Mouse (Mus musculus) right cerebral cortex, adult 2 months (tissue): ENCODE results near the gene Zfp871.
A peak's percentile ranks its signal among the peaks of the same experiment; 100 is the strongest.

Source experiments
- DNase-seq, 2 experiments: peaks; one replicate each; pipeline ENCODE4 v3.0.0; 2021 to 2022; ENCODE audit warnings: low spot score in 2 of 2

Zfp871 gene

DNA sequence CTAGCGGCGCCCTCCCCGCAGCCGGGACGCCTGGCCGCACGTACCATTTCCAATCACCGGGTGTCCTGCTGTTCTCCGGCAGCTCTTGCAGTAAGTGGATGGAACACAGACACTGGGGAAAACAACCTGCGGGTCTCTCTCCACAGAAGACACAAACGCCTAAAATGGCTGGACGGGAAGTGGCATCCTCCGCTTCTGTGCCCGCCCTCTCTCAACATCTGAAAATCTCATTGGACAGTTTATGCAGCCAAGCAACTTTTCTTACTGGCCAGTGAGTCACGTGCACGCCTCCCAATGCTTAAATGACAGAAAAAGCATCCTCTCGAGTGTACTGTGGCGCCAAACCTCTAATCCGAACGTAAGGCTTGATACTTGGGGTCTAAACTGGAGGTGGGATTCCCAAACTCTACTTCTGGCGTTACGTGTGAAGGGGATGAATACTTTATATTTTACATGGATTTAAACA, at the start of gene Zfp871:
TSS of gene Zfp871 (minus strand) at position 194 of the 466 bp plus-strand sequence.
- DNase-seq = peak; percentile 91 to 93

DNA sequence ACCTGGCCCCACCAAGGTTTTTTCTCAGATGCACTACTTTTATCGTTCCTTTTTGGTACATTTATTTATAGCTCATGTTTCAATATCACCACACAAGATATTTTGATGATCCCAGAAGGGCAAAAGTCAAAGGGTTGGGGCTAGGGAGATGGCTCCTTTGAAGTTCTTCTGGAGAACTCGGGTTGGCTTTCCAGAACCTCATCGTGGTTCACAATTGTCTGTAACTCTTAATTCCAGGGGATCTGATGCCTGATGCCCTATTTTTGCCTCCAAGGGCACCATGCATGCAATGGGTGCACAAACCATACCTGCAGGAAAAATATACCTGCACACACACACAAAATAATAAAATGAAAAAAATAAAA, 42.3 kb upstream of the Zfp871 start:
- no peak for DNase-seq

DNA sequence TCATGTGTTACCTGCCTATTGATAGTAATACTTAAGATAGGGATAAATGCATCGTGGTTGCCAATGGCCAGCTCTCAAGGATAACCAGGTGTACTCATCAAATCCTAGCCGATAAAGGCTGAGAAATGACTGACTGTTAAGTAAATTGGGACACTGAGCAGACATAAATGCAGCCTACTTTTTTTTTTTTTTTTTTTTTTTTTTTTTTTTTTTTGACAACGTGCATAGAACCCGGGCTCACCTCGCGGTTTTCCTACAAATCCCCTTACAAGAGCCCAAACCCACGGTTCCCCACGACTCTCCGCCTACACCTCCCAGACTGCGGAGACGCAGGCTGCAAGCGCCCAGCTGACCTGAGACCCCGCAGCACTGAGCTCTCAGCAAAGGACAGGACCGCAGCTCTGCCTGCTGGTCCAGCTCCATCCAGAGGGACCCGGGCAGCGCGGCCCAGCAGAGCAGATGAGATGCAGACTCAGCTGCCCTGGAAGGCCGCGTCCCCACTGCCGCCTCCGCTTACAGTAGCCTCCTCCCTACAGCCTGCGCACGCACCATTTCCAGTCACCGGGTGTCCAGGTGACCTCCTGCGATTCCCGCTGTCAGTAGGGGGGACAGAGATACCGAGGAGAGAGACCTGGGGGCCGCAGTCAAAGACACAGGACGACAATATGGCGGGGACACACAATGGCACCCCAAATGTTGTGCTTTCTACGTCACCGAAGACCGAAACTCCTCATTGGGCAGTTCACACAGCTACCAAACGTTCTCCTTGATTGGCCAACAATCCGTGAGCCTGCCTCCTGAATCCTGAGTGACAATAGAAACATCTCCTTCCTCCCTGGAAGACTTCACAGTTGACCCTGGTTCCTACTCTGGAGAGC, 41.7 kb upstream of the Zfp871 start, which contains the start of gene Zfp799:
TSS of gene Zfp799 (minus strand) at position 722 of the 878 bp plus-strand sequence.
- peak; percentile 80 to 88 for DNase-seq

DNA sequence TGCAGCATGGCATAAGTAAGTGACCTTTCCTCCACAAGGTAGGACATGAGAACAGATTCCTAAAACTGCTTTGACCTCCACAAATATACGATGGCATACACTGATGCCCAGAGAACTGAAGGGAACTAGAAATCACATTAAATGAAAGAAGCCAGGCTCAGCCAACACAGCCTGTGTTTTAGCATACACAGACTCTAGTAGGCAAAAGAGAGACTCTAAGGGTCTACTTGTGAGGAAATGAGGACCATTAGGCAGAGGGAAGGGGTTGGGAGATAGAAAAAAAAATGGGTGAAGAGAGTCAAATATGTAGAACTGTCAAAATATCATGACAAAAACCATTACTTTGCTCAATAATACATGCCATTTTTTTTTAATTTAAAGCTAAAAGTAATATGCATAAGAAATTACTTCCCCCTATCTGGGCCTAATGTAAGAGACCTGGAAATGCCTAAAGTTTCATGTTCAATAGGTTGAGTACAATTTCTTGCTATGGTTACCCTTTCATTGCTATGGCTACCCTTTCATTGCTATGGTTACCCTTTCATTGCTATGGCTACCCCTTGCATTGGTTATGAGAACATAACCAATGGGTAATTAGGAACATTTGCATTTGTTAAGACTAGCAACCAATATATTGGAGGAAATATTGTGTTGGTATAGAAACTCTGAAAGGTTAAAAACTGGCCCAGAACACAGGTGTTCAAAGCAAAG, 28.1 kb upstream of the Zfp871 start:
- no peak for DNase-seq

DNA sequence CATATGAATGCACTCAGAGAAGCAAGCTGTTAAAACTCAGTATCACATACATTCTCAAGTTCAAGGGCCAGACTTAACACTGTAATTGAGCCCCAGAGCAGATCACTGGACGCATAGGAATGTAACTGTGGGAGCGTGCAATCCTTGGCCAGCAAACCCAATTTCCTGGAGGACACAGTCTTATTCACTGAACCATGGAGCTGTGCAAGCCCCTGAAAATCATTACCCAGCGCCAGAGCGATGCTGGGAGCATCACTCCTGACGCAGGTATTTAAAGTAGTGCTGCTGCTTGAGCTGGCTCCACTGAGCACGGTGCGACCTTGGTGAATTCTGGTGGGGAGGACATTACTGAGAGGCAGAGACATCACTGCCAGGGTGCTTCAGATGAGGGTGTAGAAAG, 26.0 kb upstream of the Zfp871 start:
- no peak for DNase-seq

DNA sequence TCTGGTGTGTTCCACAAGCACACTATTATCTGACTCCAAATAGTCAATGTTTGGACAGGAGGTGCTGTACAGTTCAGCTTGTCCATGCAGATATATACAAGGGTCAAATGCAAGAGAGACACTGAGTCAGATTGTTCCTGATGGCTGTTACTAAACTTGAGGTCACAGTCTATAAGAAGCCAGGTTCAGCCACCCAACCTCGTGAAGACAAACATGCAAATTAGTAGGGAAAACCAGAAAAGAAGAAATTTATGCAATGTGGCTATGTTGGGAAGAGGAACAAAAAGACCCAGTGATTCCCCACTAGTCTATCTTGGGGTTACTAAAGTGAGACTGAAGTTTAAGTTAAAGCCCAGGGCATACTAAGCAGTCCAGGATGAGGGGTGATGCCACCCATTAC, 22.6 kb upstream of the Zfp871 start:
- no peak for DNase-seq

DNA sequence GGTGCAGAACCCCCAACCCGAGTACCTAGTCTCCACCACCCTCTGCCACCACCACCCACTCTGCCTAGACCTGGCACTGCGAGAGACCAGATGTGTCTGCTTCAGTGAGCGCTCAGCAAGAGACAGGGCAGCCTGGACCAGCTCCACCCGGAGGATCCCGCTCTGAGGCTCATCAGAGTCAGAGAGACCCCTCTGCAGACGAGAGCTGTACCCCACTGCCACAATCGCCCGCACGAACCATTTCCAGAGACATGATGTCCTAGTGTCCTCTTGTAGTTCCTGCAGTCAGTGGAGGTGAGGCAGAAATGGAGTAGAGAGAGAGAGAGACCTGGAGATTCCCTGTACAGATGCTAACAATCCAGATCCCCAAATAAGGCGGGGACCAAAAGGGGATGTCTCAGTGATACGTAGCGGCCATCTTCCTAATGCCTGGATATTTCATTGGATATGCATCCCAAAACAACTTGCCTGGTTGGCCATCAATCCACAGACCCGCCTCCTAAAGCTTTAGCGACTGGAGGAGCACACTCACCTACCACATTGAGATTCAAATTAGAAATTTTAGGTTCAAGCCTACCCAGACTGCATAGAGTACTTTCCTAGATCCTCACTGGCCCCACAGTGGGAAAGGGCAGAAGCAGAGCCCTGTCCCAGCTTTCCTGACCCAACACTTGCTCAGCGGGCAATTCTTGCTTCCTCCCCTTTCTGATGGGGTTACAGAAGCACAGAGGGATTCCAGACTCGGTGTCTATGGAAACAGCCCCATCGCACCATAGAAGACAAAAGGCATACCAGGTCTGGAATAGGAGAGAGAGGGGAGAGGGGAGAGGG, 21.7 kb upstream of the Zfp871 start, which contains the start of gene Zfp811:
TSS of gene Zfp811 (minus strand) at position 388 of the 831 bp plus-strand sequence.
- DNase-seq = peak; percentile 65

DNA sequence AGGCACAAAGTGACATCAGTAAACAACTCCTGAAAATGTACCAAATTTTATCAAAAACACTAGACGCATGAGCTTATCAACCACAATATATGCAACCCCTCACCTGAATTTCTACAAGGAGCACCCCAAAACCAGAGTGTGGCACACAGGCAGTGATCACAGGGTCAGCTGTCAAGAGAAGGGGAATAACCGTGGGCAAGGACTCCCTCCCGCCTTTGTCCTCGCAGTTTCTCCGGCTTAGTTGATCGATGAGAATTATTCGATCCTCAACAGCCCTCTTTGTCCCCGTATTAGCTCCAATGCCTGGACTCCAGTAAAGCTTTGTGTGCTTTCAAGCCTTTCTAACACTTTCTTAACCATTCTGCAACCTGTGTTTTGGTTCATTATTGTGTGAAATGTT, 20.8 kb upstream of the Zfp871 start:
- DNase-seq = no peak

DNA sequence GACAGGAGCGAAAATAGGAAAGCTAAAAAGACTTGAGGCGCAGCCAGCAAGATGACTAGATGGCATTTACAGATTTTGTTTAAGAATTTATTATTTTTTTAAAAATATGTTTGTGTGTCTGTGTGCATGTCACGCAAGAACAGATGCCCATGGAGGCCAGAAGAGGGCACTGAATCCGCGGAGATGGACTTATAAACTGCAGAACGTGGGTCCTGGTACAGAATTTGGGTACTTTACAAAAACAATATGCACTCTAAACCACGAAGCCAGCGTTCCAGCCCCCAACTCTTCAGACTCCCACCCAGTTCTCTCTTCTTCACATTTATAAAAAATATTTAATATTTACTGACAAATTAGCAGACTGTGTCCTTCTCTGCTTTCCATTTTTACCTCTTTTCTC, 1.2 kb upstream of the Zfp871 start:
- no peak for DNase-seq

DNA sequence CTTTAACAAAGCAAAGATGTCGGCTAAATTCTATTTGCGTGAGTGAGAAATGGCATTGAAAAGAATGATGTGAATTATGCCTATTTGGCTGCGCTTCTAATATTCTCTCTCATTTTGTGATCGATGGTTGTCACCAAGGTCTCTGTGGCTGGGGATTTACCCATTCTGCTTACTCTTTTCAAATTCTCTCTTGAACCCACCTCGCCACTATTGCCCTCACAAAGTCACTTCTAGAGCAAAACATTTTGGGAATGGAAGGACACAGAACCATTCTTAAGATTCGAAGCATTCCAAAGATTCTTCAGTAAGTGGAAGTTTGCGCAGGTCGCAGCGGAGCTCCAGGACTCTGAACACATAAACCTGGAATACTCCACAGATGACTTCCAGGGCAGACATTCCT, 489 bp upstream of the Zfp871 start:
- no peak for DNase-seq

DNA sequence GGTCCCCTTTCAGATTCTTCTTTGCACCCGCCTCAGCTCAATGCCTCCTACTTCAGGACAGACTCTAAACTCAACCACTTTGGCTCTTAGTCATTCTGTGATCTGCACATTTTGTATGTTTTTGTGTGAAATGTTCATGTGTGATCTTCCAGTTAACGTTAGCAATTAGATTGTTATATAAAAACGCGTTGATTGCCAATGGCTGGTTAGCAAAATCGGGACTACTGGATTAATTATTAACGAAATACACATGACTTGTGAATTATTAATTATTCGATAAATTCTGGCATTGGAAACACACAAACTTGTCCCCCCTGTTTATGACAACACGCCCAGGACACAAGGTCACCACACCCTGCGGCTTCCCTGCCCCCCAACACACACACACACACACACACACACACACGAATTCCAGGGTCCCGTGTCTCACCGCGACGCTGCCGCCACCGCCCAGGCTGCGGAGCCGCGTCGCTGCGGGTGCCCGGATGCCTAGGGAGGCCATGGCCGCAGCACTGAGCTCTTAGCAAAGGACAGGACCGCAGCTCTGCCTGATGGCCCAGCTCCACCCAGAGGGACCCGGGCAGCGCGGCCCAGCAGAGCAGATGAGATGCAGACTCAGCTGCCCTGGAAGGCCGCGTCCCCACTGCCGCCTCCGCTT, 522 bp downstream of the Zfp871 start:
- DNase-seq = peak in 1 of 2 experiments; percentile 38

DNA sequence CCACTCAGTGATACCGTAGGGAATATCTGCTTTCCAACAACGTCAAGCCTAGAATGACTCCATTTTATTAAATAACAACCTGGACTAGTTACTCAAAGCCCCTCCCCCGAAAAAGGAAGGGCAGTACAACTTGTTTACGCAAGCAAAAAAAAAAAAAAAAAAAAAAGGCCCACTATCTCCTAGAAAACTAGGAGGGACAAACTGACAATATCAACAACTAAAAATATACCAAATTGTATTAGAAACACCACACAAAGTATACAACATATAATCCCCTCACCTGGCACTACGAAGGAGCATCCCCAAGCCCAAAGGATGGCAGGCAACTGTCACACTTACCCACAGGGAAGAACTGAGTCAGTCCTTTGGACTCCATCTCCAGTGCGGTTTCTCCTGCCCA, 1.1 kb downstream of the Zfp871 start:
- no peak for DNase-seq

DNA sequence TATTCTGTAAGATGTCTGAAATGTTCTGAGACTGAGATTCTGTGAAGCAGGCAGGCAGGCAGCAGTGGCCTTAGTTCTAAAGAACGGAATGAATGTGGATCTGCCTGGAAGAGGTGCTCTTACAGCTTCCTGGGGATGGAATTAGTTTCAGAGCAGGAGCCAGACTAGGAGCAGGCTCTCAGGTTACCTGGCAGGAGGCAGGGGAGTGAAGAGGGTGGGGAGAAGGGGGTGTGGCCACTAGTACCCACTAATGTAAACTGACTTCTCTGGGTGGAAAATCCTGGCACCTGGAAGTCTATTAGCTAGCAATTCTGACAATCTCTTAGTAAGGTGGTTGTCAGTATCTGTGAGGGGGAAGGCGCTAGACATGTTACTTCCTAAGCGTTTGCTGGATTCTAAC, 2.4 kb downstream of the Zfp871 start:
- DNase-seq = no peak

DNA sequence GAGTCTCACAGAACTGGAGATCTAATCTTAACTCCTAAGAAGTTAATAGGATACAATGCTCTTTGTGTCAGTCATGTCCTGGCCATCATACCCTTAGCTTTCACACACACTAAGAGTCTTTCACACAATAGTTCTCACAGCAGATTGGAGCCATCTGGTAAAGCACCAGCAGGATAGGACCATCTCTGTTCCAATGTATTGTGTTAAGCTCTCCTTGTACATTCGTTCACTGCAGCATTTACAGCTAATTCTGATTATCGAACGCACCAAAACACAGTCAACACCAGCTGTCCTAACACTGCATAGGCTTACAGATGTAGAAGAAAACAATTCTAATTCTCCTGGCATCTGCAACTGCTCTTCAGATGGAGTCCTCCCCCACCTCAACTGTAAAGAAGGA, 10.5 kb downstream of the Zfp871 start:
- DNase-seq = no peak

DNA sequence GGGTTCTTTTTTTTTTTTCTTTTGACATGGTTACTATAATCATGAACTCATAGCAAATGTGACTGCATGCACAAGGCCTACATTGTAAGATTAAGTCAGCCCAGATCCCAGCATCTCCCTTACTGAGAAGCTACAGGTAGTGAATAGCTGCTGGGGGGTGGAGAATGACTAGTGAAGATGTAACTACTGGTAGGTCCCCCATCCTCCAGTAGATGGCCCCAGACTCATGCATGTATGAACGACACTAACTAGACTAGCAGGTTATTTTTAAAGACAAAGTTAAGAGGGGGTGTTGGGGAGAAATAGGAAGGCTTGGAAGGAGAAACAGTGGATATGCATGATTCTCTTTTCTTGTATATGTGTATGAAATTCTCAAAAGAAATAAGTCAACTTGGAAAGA, 16.9 kb downstream of the Zfp871 start:
- DNase-seq = no peak

DNA sequence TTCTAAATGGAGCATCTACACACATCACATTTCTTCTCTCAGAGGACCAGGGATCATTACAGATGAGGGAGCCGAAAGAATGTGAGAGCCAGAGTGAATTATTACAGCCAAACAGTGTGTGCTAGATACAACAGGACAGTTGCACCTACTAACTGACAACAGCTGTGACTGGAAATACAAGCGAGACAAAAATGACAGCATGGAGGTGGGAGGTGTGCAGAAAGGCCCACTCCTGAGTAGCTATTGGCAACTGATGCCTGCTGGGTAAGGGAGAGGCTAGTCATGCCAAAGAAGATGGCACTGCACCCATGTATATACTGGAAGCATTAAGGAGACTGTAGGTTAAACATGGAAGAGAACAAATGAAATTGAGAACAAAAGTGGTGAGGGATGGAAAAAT, 21.7 kb downstream of the Zfp871 start:
- DNase-seq = peak in 1 of 2 experiments; percentile 39

DNA sequence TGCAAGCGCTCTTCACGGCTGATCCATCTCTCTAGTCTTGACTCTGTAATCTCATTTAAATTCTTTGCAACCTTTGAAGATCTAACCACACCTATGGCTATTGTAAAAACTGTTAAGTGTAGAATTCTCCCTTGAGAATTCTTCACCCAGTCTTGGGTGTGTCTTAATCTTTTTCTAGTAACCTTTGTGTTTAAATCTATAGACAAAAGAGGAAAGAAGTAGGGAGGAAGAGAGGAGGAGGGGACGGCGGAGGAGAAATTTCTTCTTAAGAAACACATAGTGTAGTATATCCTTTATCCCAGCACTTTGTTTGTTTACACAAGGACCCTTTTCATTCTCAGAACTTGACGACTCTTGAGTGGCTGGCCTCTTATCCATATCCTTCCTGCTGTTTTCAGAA, 30.8 kb downstream of the Zfp871 start:
- no peak for DNase-seq

DNA sequence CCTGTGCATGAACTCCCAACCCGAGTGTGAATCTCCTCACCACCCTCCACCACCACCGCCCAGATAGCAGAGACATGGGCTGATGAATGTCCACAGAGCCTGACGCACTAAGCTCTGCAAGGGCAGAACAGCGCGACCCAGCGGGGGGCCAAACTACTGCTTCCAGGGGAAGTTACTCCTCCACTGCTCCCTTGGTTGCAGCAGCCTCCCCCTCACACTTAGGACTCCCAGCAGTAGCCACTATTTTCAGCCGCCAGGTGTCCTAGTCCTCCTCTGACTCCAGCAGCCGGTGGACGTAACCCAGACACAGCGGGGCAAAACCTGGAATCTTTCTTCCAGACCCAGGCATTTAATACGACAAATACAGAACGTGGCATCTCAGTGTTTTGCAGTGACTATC, 34.5 kb downstream of the Zfp871 start:
- no peak for DNase-seq

DNA sequence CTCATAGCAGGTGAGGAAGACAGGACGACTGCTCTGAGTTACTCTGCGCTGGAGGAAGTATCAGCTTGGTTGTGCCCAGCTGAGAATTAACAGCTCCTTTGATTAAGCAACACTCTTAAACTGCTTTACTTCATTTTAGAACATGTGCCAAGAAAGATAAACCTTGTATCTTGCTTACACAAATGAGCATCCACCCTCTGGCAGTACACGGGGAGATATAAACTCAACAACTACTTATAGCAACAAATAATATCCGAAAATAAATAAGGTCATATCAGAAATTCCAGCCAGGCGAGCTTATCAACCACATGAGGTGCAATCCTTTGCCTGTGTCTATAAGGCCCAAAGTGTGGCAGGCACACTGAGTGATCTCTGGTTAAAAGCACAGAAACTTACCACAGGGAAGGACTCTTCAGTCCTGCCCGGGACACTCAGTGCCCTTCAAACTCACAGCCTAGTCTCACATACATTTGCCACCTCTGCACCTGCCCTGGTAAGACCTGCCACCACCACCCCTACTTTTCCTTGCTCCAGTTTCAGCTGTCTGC, 35.2 kb downstream of the Zfp871 start:
- no peak for DNase-seq

DNA sequence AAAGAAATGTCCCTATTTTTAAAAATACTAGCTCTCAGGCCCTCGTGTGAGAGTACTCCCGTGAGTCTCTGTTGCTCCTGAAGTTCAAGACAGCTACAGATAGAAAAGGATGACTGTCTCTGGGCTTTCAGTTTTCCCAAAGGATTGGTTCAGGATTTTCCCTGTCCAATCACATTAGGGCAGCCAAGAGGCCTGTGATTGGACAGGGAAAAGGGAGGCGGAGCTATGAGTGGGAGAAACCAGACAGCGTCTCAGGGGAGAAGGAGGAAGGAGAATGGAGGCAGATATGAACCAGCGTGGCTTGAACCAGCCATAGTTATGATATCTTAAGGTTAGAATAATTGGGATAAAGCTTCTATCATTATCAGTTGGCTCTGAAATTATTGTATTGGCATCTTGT, 37.5 kb downstream of the Zfp871 start:
- DNase-seq = no peak

DNA sequence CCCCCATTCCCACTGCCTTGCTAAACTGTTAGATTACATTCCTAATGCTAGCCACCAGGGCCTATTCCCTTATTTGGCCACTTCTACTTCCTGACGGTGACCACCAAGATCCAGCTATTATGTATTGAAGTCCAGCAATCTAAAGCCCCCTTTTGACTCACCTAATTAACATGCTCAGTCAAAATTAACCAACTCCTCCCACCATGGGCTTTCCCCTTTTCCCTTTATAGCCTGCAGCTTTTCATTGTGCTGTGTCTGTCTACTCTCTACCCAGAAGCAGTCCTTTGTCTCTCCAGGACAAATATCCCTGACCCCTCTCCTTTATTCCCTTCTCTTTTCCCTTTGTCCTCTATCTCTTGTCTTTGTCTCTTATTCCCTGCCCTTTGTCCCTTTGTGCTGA, 47.0 kb downstream of the Zfp871 start:
- no peak for DNase-seq
